Mouse (Mus musculus): ENCODE measurements at regions not wholly inside any gene's neighbourhood (a gene's known extent, or its start where the extent isn't known, plus 50 kb on each side); places are given as distances from the start of the nearest gene placed in this dataset.

GRCm38 (mm10) chr10:67339371-67339929, 54.3 kb upstream of the Nrbf2 start:
- DNase-seq (ENCODE audit: low spot score), result no peak

- DNase-seq (ENCODE audit: low spot score), result no peak
Measured at GRCm38 (mm10) chr10:67344722-67345121, 59.6 kb upstream of the Nrbf2 start.

GRCm38 (mm10) chr10:67350956-67351355, 65.9 kb upstream of the Nrbf2 start:
- DNase-seq (ENCODE audit: low spot score), result no peak

- DNase-seq (ENCODE audit: low spot score), result peak; percentile 67
Measured at GRCm38 (mm10) chr10:67360793-67361192, 75.7 kb upstream of the Nrbf2 start.

GRCm38 (mm10) chr10:67361281-67361680, 76.2 kb upstream of the Nrbf2 start:
- DNase-seq (ENCODE audit: low spot score), result no peak

- DNase-seq (ENCODE audit: low spot score), result no peak
Measured at GRCm38 (mm10) chr10:67364595-67364994, 79.5 kb upstream of the Nrbf2 start.

GRCm38 (mm10) chr10:67365158-67365557, 80.1 kb upstream of the Nrbf2 start:
- no peak for DNase-seq (ENCODE audit: low spot score)

- no peak for DNase-seq (ENCODE audit: low spot score)
Measured at GRCm38 (mm10) chr10:67372569-67373161, 87.6 kb upstream of the Nrbf2 start.

GRCm38 (mm10) chr10:67376638-67377037, 91.5 kb upstream of the Nrbf2 start:
- DNase-seq (ENCODE audit: low spot score), result no peak

GRCm38 (mm10) chr10:67377643-67378223, 92.6 kb upstream of the Nrbf2 start:
- no peak for DNase-seq (ENCODE audit: low spot score)

GRCm38 (mm10) chr10:67380174-67380573, 95.1 kb upstream of the Nrbf2 start:
- no peak for DNase-seq (ENCODE audit: low spot score)

- DNase-seq (ENCODE audit: low spot score), result no peak
Measured at GRCm38 (mm10) chr10:67383352-67383751, 98.2 kb upstream of the Nrbf2 start.

GRCm38 (mm10) chr10:67383802-67384567, 98.9 kb upstream of the Nrbf2 start:
- no peak for DNase-seq (ENCODE audit: low spot score)

- no peak for DNase-seq (ENCODE audit: low spot score)
Measured at GRCm38 (mm10) chr10:67384568-67384958, 99.5 kb upstream of the Nrbf2 start.

- no peak for DNase-seq (ENCODE audit: low spot score)
Measured at GRCm38 (mm10) chr10:67385966-67386365, 100.9 kb upstream of the Nrbf2 start.

GRCm38 (mm10) chr10:67388755-67389154, 103.7 kb upstream of the Nrbf2 start:
- DNase-seq (ENCODE audit: low spot score), result no peak

GRCm38 (mm10) chr10:67400434-67400833, 115.3 kb upstream of the Nrbf2 start:
- DNase-seq (ENCODE audit: low spot score), result no peak

GRCm38 (mm10) chr10:67401409-67401808, 116.3 kb upstream of the Nrbf2 start:
- DNase-seq (ENCODE audit: low spot score), result no peak

- DNase-seq (ENCODE audit: low spot score), result no peak
Measured at GRCm38 (mm10) chr10:67417529-67417928, 117.7 kb upstream of the Egr2 start.

- no peak for DNase-seq (ENCODE audit: low spot score)
Measured at GRCm38 (mm10) chr10:67420761-67421160, 114.5 kb upstream of the Egr2 start.

GRCm38 (mm10) chr10:67425407-67425806, 109.9 kb upstream of the Egr2 start:
- DNase-seq (ENCODE audit: low spot score), result no peak

GRCm38 (mm10) chr10:67427220-67427619, 108.1 kb upstream of the Egr2 start:
- no peak for DNase-seq (ENCODE audit: low spot score)

GRCm38 (mm10) chr10:67430805-67431204, 104.5 kb upstream of the Egr2 start:
- no peak for DNase-seq (ENCODE audit: low spot score)
